Mouse (Mus musculus) CH12.LX (cell line): ENCODE measurements around the gene Galnt14.

Experiments used
- E2F4 ChIP-seq: IDR thresholded peaks from 2 replicates; pipeline ENCODE4 v1.6.1; 2011; ENCODE audit warnings: low read depth, low read length, improper control_type of control experiment; ENCODE audit not compliant: insufficient replicate concordance
- JUND ChIP-seq: conservative IDR thresholded peaks from 2 replicates; pipeline ENCODE4 v1.6.1; 2011; ENCODE audit warnings: low read depth, low read length, improper control_type of control experiment
- RAD21 ChIP-seq: IDR thresholded peaks from 2 replicates; pipeline ENCODE4 v1.6.1; 2011; ENCODE audit warnings: low read depth, mild to moderate bottlenecking, low read length, improper control_type of control experiment, moderate library complexity

- TF ChIP-seq RAD21 (no peak), JUND (no peak), E2F4 (no peak)
These were observed 153.2 kb downstream of the Galnt14 start for GRCm38 (mm10) chr17:73557101-73557500.
